Mouse (Mus musculus) fat pad, adult 2 months (tissue): ENCODE data around the gene Ntn5.

Experiments used
- DNase-seq: peaks from one replicate; pipeline ENCODE4 v3.0.0-alpha.2; 2011; ENCODE audit warnings: low read depth, low spot score; ENCODE audit errors: extremely low read depth

Gene Ntn5

GRCm38 (mm10) chr7:45711316-45712021, 27.6 kb downstream of the Ntn5 start:
- DNase-seq, result no peak

- DNase-seq, result no peak
Measured at GRCm38 (mm10) chr7:45712022-45712757, 28.4 kb downstream of the Ntn5 start.

- DNase-seq, result no peak
Measured at GRCm38 (mm10) chr7:45713396-45713795, 29.6 kb downstream of the Ntn5 start.

GRCm38 (mm10) chr7:45713881-45714520, 30.2 kb downstream of the Ntn5 start:
- no peak for DNase-seq

- DNase-seq, result no peak
Measured at GRCm38 (mm10) chr7:45714630-45715089, 30.8 kb downstream of the Ntn5 start.

- no peak for DNase-seq
Measured at GRCm38 (mm10) chr7:45715090-45715708, 31.4 kb downstream of the Ntn5 start, which contains the start of gene Rpl18. Gene Rpl18 (plus strand): TSS chr7:45715457.

- DNase-seq, result no peak
Measured at GRCm38 (mm10) chr7:45715741-45716459, 32.1 kb downstream of the Ntn5 start.

- no peak for DNase-seq
Measured at GRCm38 (mm10) chr7:45716460-45716857, 32.6 kb downstream of the Ntn5 start.

GRCm38 (mm10) chr7:45716952-45717917, 33.4 kb downstream of the Ntn5 start:
- no peak for DNase-seq

GRCm38 (mm10) chr7:45717918-45718297, 34.1 kb downstream of the Ntn5 start, which contains the start of gene Sphk2:
Gene Sphk2 (minus strand): TSS chr7:45718002.
- DNase-seq, result no peak

GRCm38 (mm10) chr7:45718331-45718730, 34.5 kb downstream of the Ntn5 start:
- DNase-seq, result no peak

- no peak for DNase-seq
Measured at GRCm38 (mm10) chr7:45719180-45719579, 35.4 kb downstream of the Ntn5 start.

- no peak for DNase-seq
Measured at GRCm38 (mm10) chr7:45719738-45720412, 36.1 kb downstream of the Ntn5 start.

- no peak for DNase-seq
Measured at GRCm38 (mm10) chr7:45720413-45721233, 36.8 kb downstream of the Ntn5 start, which contains the start of gene Fam83e. Gene Fam83e (plus strand): TSS chr7:45721212.

GRCm38 (mm10) chr7:45721234-45721571, 37.4 kb downstream of the Ntn5 start:
- DNase-seq, result no peak

GRCm38 (mm10) chr7:45721642-45722347, 38.0 kb downstream of the Ntn5 start:
- no peak for DNase-seq

- no peak for DNase-seq
Measured at GRCm38 (mm10) chr7:45722348-45722713, 38.5 kb downstream of the Ntn5 start.

GRCm38 (mm10) chr7:45723301-45723700, 39.5 kb downstream of the Ntn5 start:
- no peak for DNase-seq
